Mouse (Mus musculus) bone marrow, adult 2 months (tissue): ENCODE results near the gene Rnf24. TPM values are rescaled to one million over a fixed set of nuclear protein-coding genes. Genes with fewer than 3 reads are reported as not detected.
"Not testable (repeated sequence)": the region's sequence is repeated elsewhere in the genome, so short reads cannot be mapped to it uniquely, and the experiment has no call there.

ENCODE experiments used
- H3K27ac ChIP-seq: fragments of 200-500 bp; 2 replicates; pipeline ENCODE4 v1.5.1; 2012; ENCODE audit warnings: low read depth, mild to moderate bottlenecking, control low read depth, inconsistent platforms, low read length; ENCODE audit not compliant: control insufficient read depth, poor library complexity, insufficient read depth
- H3K4me1 ChIP-seq: fragments of 200-500 bp; 2 replicates; pipeline ENCODE4 v1.6.1; 2011; ENCODE audit warnings: low read length; ENCODE audit not compliant: control insufficient read depth, insufficient read depth
- H3K4me3 ChIP-seq: fragments of 200-500 bp; replicated peaks from 2 replicates; pipeline ENCODE3; 2011; ENCODE audit warnings: mild to moderate bottlenecking, low read depth, low read length, control low read depth; ENCODE audit not compliant: control insufficient read depth
- CTCF ChIP-seq: fragments of 200-500 bp; IDR thresholded peaks from 2 replicates; pipeline ENCODE4 v1.5.1; 2011; ENCODE audit warnings: low read length, control low read depth; ENCODE audit not compliant: control insufficient read depth, insufficient read depth
- POLR2A ChIP-seq: fragments of 200-500 bp; IDR thresholded peaks from 2 replicates; pipeline ENCODE4 v1.6.1; 2011; ENCODE audit warnings: low read depth, mild to moderate bottlenecking, control low read depth, low read length, borderline replicate concordance; ENCODE audit not compliant: control insufficient read depth
- WGBS: fragments of 180-500 bp; shearing (Covaris S2); methylation state at CpG from one replicate; pipeline ENCODE4 v1.1.7; 2018; 5-methylcytosine and 5-hydroxymethylcytosine counted together
- polyA plus RNA-seq: library from polyadenylated mRNA; stranded (reverse); fragments of >200 nt; gene quantifications from 2 replicates; pipeline ENCODE4 v1.2.4, GENCODE M21; 2011; ENCODE audit warnings: low replicate concordance; ENCODE audit not compliant: missing spikeins, insufficient read depth, insufficient read length

The Rnf24 gene
- polyA plus RNA-seq, 1 experiment: 2.0 TPM

GRCm38 (mm10) chr2:131301635-131302034 is 51.1 kb downstream of the Rnf24 start:
- Histone ChIP-seq H3K4me3 (no peak overlapping the region), H3K4me1 (no peaks in the 10 kb centered on the region), H3K27ac (no peak overlapping the region)
- TF ChIP-seq CTCF (no peak), POLR2A (no peak)

GRCm38 (mm10) chr2:131300485-131300884 is 52.2 kb downstream of the Rnf24 start:
- Histone ChIP-seq H3K4me1 (no peaks in the 10 kb centered on the region), H3K27ac (no peak overlapping the region), H3K4me3 (no peak overlapping the region)
- 69% methylated on average over 2 of the region's 2 CpGs for WGBS
- TF ChIP-seq CTCF (no peak), POLR2A (no peak)

DNA sequence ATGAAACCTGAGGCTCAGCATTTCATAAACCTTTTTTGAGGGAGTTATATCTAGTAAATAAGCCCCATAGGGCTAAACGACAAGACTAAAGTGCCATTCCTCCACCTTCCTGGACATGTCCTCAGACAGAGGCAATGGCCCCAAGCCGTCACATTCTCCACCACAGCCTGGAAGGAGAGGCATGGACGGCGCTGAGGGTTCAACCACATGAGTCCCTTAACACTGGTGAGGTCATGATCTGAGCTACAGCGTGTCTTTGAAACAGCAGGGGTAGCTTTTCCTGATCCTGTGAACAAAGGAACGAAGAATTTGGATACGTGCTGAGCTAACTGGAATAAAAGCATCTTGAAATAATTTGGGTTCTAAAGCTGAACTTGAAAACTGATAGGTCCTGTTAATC is 54.0 kb downstream of the Rnf24 start:
- H3K4me3 ChIP-seq, H3K4me1 ChIP-seq, H3K27ac ChIP-seq: not testable (repeated sequence)
- WGBS: 90% methylated on average over 7 of the region's 7 CpGs

GRCm38 (mm10) chr2:131296746-131297261 is 55.9 kb downstream of the Rnf24 start:
- 97% methylated on average over 2 of the region's 2 CpGs for WGBS
- no peak overlapping the region for H3K4me3 ChIP-seq
- no peaks in the 10 kb centered on the region for H3K4me1 ChIP-seq
- no peak for TF ChIP-seq POLR2A
- TF ChIP-seq CTCF: no peak
- no peak overlapping the region for H3K27ac ChIP-seq

DNA sequence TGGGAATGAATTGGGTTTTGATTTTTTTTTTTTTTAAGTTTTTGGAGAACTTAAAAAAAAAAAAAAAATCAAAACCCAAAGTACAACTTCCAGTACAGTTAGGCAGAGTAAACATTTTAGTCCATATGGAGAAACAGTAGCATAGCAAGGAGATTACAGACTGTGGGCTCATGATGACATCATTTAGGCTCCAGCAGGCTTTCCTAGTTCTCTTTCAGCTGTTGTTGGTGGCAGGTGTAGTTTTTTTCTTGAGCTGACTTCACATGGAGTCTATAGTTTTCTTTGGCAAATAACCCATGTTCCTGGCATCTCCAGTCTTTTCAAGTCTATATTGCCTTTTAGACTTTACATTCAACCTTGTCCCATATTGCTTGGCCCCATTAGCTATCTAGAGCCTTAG is 62.0 kb downstream of the Rnf24 start:
- TF ChIP-seq POLR2A (no peak), CTCF (no peak)
- Histone ChIP-seq H3K4me1 (no peaks in the 10 kb centered on the region), H3K27ac (no peak overlapping the region), H3K4me3 (no peak overlapping the region)

DNA sequence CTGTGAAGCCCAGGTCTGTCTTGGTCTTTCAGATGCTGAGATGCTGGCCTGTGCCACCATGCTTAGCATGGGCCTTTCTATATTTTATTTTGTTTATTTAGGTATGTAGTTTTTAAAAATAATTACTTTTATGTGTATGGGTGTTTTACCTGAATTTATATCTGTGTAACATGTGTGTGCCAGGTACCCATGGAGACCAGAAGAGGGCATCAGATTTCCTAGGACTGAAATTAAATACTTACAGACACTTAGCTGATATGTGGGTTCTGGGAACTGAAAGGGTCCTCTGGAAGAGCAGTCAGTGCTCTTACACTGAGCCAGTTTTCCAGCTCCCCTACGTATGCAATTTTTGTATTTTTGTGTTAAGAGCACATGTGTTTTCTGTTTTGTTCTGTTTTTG is 66.4 kb downstream of the Rnf24 start:
- Histone ChIP-seq H3K27ac (no peak overlapping the region), H3K4me1 (no peaks in the 10 kb centered on the region), H3K4me3 (no peak overlapping the region)
- TF ChIP-seq POLR2A (no peak), CTCF (no peak)
- 84% methylated on average over 1 of the region's 1 CpGs for WGBS

DNA sequence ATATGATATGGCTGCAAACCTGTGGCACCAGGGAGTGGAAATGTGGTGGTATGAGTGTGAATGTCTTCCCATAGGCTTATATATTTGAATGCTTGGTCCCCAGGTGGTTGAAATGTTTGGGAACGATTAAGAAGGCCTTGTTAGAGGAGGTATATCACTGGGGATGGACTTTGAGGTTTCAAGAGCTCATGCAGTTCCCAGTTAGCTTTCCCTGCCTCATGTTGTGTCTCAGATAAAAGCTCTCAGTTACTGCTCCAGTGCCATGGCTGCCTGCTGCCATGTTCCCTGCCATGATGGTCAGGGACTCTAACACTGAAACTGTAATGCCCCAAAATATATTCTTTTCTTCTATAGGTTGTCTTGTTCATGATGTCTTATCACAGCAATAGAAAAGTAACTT is 71.1 kb downstream of the Rnf24 start:
- Histone ChIP-seq H3K4me1 (no peaks in the 10 kb centered on the region), H3K4me3 (no peak overlapping the region), H3K27ac (no peak overlapping the region)
- TF ChIP-seq CTCF (no peak), POLR2A (no peak)
- WGBS: 94% methylated on average over 1 of the region's 1 CpGs

GRCm38 (mm10) chr2:131276722-131277121 is 76.0 kb downstream of the Rnf24 start:
- no peak for TF ChIP-seq POLR2A
- no peak for TF ChIP-seq CTCF
- 89% methylated on average over 5 of the region's 5 CpGs for WGBS
- H3K4me3 ChIP-seq: no peak overlapping the region
- H3K27ac ChIP-seq: no peak overlapping the region
- no peaks in the 10 kb centered on the region for H3K4me1 ChIP-seq

DNA sequence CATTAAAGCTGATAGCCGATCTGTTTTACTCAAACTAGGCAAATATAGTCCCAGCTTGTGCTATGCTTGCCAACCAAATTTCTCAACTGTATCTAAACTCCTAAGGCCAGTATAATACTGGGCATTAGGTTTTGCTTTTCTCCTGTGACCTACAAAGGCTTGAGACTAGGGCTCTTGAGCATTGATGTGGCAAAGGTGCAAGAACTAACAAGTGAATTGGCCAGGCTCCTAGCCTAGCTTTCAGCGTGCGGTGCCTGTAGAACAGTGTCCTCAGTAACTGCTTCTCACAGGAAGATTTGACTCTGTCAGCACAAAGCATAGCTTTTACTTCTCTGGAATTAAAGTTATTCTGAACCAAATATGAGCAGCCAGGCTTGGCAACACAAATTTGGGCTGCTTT is 77.2 kb downstream of the Rnf24 start:
- H3K4me1 ChIP-seq: no peaks in the 10 kb centered on the region; the same call in 1 of the 2 replicates
- H3K4me3 ChIP-seq: no peak overlapping the region
- no peak for TF ChIP-seq POLR2A
- no peak for TF ChIP-seq CTCF
- H3K27ac ChIP-seq: no peak overlapping the region
- 91% methylated on average over 3 of the region's 3 CpGs for WGBS

DNA sequence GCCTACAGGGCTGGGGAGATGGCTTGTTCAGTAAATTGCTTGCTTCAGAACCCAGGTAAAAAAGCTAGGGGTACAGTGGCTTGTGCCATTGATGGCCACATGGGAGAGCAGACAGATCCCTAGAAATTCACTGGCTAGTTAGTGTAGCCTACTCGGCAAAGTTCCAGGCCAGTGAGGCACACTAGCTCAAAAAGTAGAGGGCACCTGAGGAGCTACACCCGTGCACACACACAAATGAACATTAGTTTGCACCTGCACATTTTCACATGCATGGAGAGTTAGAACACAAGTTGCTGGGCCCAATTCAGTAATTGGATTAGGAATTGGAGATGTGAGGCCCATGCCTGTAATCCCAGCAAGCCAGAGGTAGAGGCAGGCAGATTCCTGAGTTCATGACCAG is 87.6 kb downstream of the Rnf24 start:
- 71% methylated on average over 2 of the region's 2 CpGs for WGBS
- Histone ChIP-seq H3K27ac (no peak overlapping the region), H3K4me1 (no peaks in the 10 kb centered on the region; the same call in 1 of the 2 replicates), H3K4me3 (no peak overlapping the region)
- no peak for TF ChIP-seq POLR2A
- TF ChIP-seq CTCF: no peak
